Mouse (Mus musculus) bone marrow, adult 2 months (tissue): ENCODE measurements around the gene Irx5.

ENCODE experiments used
- CTCF ChIP-seq: fragments of 200-500 bp; IDR thresholded peaks from 2 replicates; pipeline ENCODE4 v1.5.1; 2011; ENCODE audit warnings: low read length, control low read depth; ENCODE audit not compliant: control insufficient read depth, insufficient read depth
- POLR2A ChIP-seq: fragments of 200-500 bp; IDR thresholded peaks from 2 replicates; pipeline ENCODE4 v1.6.1; 2011; ENCODE audit warnings: low read depth, mild to moderate bottlenecking, control low read depth, low read length, borderline replicate concordance; ENCODE audit not compliant: control insufficient read depth

GRCm38 (mm10) chr8:92357398-92357981 lies at the start of gene Irx5:
- no peak for TF ChIP-seq CTCF
- TF ChIP-seq POLR2A = no peak
